Mouse (Mus musculus) megakaryocyte-erythroid progenitor cell, adult 5-6 weeks (primary cell): ENCODE measurements at regions not wholly inside any gene's neighbourhood (a gene's known extent, or its start where the extent isn't known, plus 50 kb on each side); places are given as distances from the start of the nearest gene placed in this dataset.

Experiments used
- ATAC-seq: replicated peaks from 2 replicates; pipeline ENCODE4 v1.8.0; 2016; ENCODE audit warnings: mild to moderate bottlenecking, inconsistent platforms; ENCODE audit not compliant: severe bottlenecking, poor library complexity, low FRiP score, low TSS enrichment

GRCm38 (mm10) chr11:82668026-82668425, 96.1 kb downstream of the Cct6b start:
- ATAC-seq: no peak

DNA sequence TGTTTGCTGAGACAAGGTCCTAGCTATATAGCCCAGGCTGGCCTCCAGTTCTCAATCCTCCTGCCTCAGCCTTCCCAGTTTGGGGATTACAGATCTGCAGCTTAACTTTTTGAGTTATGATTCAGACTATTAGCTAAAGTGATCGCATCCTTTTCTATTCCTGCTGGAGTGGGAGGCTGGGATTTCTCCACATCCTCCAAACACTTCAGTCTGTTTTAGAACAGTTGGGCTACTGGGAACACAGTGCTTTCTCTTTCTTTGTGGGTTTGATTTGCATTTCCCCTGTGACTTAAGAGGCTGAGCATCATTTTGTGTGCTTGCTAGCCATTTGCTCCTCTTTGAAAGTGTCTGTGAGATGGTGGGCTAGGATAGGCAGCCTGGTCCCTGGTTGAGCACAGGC, 100.0 kb downstream of the Cct6b start:
- no peak for ATAC-seq

DNA sequence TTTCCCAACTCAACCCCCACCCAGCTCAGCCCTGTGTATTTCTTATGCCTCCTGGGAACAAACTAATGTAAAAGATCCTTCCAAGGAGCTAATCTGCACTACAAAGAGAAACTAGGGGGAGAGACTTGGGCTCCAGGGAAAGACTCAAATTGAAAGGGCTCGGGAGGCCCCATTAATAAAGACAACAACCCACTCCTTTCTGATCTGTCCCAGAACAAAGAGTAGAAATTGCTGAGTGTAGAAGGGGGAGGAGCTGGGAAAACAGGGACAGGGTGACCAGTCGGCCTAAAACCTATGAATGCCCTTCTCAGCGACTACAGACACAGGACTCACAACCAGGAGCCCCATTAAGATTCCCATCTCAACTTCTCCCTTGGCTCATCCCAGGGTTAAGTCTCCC, 102.0 kb downstream of the Cct6b start:
- no peak for ATAC-seq

DNA sequence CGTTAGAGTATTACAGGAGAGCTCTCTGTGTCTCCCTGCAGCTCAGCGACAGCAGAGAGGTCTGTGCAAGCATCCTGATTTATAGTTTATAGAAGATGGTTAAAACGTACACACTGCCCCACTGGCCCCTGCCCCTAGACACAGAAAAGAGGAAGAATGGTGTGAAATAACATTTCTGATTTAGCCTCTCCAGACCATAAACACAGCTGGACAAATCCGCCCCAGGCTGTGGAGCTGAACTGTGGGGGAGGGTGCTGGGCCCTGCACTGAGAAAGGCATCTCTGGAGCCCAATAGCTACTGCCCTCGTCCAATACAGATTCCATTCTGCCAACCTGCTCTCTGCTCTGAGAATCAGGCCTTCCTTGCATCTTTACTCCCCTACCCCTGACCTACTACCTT, 112.4 kb downstream of the Cct6b start:
- no peak for ATAC-seq

GRCm38 (mm10) chr11:82638513-82638912, 125.6 kb downstream of the Cct6b start:
- ATAC-seq: no peak

DNA sequence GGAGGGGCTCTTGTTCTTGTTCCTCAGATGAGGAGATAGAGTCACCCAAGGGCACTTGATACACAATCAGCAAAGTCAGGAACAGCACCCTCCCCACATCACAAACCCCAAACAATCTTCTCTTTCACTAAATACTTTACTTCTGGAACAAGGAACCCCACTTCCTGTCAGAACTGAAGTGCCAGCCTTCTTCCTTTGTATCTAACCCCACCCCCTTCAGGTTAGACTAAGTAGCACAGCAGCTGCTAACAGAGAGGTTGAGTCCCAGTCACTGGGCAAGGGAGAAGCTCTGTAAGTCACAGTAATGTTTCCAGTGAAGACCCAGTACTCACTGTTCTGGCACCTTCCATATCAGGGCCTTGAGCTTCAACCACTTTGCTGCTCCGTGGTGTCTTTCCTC, 131.9 kb downstream of the Cct6b start:
- ATAC-seq: no peak

DNA sequence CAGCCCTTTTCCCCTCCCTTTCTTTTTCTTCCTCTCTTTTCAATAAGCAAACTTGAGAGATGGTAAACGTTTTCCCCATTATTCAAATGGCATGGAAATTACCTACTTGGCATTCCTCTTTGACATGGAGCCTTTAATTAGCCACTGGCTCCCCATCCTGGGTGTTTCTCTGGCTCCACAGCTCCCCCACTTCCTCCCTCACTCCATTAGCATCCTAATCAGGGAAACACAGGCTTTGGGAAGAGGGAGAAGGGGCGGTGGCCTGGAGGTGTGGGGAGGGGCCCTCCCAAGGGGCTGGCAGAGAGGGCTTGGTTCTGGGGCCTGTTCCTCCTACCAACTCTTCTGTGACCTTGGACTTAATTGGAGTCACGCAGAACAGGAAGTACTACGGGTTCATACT, 132.7 kb downstream of the Cct6b start:
- ATAC-seq: no peak

DNA sequence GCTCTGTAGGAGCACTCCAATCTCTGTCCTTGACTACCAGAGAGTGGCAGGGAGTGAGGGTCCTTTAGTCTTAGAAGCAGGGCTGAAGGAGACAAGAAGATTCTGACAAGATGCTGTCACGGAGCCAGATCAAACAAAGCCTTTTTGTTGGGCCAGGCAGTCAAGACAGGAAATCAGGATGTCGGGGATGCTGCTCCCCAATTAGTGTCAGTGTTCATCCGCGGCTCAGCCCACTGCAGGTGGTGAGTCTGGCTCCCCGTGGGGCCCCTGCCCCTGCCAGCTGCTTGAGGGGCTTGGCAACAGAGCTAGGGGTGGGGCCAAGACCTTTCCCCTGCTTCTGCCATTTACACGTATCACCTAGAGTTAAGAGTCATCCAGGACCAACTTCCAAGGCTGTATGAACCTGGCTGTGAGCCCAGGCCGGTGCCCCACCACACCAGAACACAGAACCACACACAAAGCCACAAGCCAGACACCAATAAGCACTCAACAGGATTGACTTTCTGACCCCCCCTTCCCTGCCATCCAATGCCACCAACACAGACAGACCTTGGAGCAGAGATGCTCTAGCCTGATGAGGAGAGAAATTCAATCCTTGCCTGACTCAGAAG, 137.5 kb downstream of the Cct6b start:
- no peak for ATAC-seq

- ATAC-seq: no peak
Observed at GRCm38 (mm10) chr11:82621061-82621460, 143.1 kb downstream of the Cct6b start.

DNA sequence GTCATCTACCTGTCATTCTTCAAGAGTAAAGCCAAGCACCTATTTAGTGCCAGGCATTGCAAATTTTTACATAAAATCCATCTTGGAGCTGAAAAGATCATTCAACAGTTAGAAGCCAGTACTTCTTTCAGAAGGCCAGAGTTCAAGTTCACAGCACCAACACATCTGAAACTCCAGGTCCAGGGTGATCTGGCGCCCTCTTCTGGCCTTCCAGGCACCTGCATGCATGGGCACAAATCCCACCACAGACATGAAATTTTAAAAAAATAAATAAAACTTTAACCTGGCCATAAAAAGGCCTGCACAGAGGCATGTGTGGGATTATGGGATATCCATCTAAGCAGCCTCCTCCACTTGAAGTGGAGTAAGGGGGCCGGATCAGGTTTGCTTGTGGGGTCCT, 144.7 kb downstream of the Cct6b start:
- ATAC-seq: no peak

DNA sequence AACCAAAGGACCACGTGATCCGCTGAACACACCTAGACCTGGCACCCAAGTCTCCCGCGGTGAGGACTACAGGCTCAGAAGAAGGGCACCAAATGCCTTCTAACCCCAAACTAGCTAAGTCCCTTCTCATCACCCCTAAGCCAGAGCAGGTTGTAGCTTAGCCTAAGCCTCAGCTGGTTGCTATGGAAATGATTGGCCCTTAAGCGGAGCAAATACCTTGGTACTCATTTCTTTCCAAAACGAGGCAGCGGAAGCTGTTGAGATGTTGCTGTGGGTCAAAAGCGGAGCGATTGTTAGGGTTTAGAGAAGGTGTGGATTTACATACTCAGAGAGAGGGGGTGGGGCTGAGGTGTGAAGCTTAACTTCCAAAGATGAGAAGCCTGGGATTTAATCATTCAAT, 145.7 kb downstream of the Cct6b start:
- ATAC-seq: no peak

GRCm38 (mm10) chr11:82616856-82617255, 147.3 kb downstream of the Cct6b start:
- ATAC-seq: no peak

DNA sequence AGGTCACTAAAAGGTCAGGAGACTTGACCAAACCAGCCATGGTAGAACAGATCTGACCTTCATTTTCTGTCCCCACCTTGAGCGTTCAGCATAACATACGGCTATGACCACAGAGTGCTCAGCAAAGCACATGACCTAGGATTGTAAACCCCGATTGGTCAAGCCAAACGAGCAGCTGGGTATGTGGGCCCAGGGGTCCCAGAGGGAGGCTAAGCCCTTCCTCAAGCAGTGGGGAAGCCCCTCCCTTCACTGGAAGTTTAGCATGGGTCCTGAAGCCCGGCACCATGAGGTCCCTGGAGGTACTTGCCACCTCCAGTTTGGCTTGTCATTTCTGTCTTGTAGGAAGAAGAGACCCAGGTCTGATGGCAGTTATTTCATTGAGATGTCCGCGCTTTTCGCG, 149.8 kb downstream of the Cct6b start:
- no peak for ATAC-seq

DNA sequence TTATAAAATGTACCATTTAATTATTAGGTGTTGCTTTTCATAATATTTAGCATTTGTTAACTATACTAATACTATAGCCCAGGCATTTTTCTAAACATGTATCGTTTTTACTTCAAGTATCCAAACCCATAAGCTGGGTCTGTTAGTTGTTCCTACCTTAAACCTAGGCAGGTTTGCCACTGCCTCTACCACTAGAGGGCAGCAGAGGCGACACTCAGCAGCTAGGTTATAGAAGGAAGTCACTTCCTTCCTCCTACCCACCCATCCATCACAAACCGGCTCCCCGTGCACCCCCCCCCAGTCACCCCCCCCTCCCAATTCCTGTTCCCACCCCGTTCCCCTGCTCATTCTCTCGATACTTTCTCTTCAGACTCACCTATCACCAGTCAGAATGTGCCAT, 150.6 kb downstream of the Cct6b start:
- no peak; the same call in 1 of the 2 replicates for ATAC-seq

DNA sequence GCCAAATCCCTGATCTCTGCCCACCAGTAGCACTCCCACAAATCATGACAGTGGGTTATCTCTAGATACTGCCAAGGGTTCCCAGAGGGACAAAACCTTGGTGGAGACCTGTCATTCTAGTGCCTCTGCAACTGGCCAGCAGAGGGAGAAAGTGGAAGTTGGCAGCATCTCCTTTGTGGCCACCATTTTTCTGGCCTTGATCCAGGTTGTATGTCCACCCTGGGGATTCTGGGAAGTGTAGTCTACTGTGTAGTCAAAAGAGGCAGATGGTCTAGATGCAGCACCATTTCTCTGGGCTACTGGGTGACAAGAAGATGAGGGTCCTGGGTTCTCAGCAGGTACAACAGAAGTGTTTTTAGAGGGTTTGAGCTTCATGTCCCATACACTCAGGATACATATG, 152.1 kb downstream of the Cct6b start:
- ATAC-seq: peak; percentile 19

- ATAC-seq: no peak
Observed at GRCm38 (mm10) chr11:82608963-82609362, 155.2 kb downstream of the Cct6b start.

DNA sequence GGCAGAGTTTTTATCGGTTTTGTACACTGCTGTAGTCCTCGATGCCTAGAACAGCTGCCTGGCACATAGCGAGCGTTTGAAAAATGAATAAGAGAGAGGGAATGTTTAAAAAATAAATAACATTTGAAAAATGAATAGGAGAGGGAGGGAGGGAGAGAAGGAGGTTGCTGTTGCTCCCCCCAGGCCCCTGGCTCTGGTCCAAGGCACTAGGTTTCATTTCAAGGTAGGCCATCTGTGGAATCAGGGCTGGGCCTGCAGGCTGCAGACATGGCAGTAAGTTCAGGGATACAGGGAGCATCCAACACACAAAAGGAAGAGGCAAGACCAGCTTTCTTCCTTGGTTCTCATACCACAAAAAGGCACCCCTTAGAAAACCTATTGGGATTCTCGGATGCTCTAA, 156.5 kb downstream of the Cct6b start:
- ATAC-seq: no peak

DNA sequence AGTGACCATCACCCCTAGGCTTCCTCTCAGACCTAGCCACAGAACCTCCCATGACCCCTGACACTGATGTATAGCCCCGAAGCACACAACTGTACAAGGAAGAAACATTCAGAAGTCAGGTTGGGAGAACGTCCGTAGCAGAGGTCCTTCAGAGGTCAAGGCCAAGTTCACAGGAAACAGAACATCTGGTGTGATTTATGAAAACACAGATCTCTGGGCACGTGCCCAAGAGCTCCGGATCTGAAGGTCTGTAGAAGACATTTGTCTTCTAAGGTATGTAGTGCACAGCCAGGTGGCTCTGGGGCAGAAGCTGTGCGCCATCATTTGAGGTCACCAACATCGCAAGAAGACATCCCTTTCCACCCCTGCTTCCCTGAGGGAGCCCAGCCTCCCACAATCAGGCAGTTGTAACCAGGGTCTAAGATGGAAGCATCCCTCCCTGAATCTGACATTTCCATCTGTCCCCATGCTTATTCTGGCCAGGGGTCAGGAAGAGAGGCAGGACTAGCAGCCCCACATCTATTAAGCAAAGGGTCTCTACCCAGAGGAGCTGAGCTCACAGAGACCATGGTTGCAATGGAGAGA, 159.8 kb downstream of the Cct6b start:
- no peak for ATAC-seq

DNA sequence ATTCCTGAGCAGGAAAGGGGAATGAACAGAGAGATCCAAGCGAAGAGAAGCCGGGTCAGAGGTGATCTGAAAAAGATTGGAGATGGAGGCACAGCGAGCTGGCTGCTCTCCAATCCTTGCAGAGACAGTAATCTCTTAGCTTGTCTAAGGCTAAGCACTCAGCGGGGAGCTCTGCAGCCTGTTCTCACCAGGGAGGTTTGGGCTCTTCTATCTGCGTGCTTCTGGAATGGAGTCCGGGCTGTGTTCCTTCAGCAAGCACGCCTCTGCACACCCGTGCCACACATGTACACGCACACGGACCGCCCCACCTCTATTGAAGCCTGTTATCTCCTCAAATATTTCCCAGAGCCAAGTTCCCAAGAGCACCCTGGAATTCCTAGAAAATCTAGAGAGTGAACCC, 161.3 kb downstream of the Cct6b start:
- ATAC-seq: no peak

- no peak for ATAC-seq
Observed at GRCm38 (mm10) chr11:82602250-82602649, 161.9 kb downstream of the Cct6b start.

- ATAC-seq: no peak
Observed at GRCm38 (mm10) chr11:82600151-82600550, 164.0 kb downstream of the Cct6b start.

- no peak for ATAC-seq
Observed at GRCm38 (mm10) chr11:82597757-82598156, 166.4 kb downstream of the Cct6b start.
